Mouse (Mus musculus) brain, embryonic 14.5 days (tissue): ENCODE results near the gene Pa2g4.
A peak's percentile ranks its signal among the peaks of the same experiment; 100 is the strongest.

Source experiments
- CTCF ChIP-seq: fragments of 200-500 bp; IDR thresholded peaks from 2 replicates; pipeline ENCODE4 v1.5.1; 2012; ENCODE audit warnings: inconsistent platforms, mild to moderate bottlenecking, moderate library complexity, borderline replicate concordance; ENCODE audit not compliant: insufficient read depth, insufficient read length; ENCODE audit errors: extremely low read depth
- POLR2A ChIP-seq: fragments of 200-500 bp; IDR thresholded peaks from 2 replicates; pipeline ENCODE4 v1.6.1; 2012; ENCODE audit warnings: mild to moderate bottlenecking, inconsistent platforms, borderline replicate concordance; ENCODE audit not compliant: poor library complexity, insufficient read depth, insufficient read length, severe bottlenecking; ENCODE audit errors: extremely low read depth

- TF ChIP-seq CTCF (no peak), POLR2A (peak; percentile 74; the same call in 1 of the 2 replicates)
Observed at GRCm38 (mm10) chr10:128547361-128548032, 18.3 kb downstream of the Pa2g4 start, which contains the start of gene Zc3h10.
